Mouse (Mus musculus) 3T3-L1 (cell line): ENCODE results near the gene Rdh1.
"Not testable (repeated sequence)": the region's sequence is repeated elsewhere in the genome, so short reads cannot be mapped to it uniquely, and the experiment has no call there.

ENCODE experiments used
- DNase-seq: peaks from one replicate; pipeline ENCODE4 v3.0.0-alpha.2; 2015; ENCODE audit warnings: low read depth, low spot score

Rdh1 gene

GRCm38 (mm10) chr10:127748847-127749612, 10.5 kb upstream of the Rdh1 start:
- DNase-seq = no peak

GRCm38 (mm10) chr10:127750136-127750777, 9.3 kb upstream of the Rdh1 start:
- DNase-seq = no peak

GRCm38 (mm10) chr10:127751548-127751947, 8.0 kb upstream of the Rdh1 start, which contains the start of gene Gpr182:
TSS of gene Gpr182 (minus strand) at chr10:127751732.
- no peak for DNase-seq

GRCm38 (mm10) chr10:127754566-127755166, 4.9 kb upstream of the Rdh1 start:
- no peak for DNase-seq

GRCm38 (mm10) chr10:127755246-127755645, 4.3 kb upstream of the Rdh1 start:
- DNase-seq = no peak

GRCm38 (mm10) chr10:127755770-127756468, 3.6 kb upstream of the Rdh1 start:
- no peak for DNase-seq

GRCm38 (mm10) chr10:127762926-127763325, 3.4 kb downstream of the Rdh1 start:
- not testable (repeated sequence) for DNase-seq

GRCm38 (mm10) chr10:127763914-127764680, 4.6 kb downstream of the Rdh1 start:
- DNase-seq = no peak

GRCm38 (mm10) chr10:127766564-127766963, 7.0 kb downstream of the Rdh1 start:
- no peak for DNase-seq

- DNase-seq = no peak
Observed at GRCm38 (mm10) chr10:127776011-127776410, 16.5 kb downstream of the Rdh1 start, which contains the start of gene Rdh9. TSS of gene Rdh9 (plus strand) at chr10:127776386.

- DNase-seq = not testable (repeated sequence)
Observed at GRCm38 (mm10) chr10:127782321-127782720, 22.8 kb downstream of the Rdh1 start.

GRCm38 (mm10) chr10:127785411-127785810, 25.9 kb downstream of the Rdh1 start:
- DNase-seq = not testable (repeated sequence)

GRCm38 (mm10) chr10:127799295-127799694, 39.8 kb downstream of the Rdh1 start:
- no peak for DNase-seq

- DNase-seq = no peak
Observed at GRCm38 (mm10) chr10:127800891-127801290, 41.4 kb downstream of the Rdh1 start, which contains the start of gene Rdh16. TSS of gene Rdh16 (plus strand) at chr10:127801152.

- DNase-seq = no peak
Observed at GRCm38 (mm10) chr10:127801612-127802011, 42.1 kb downstream of the Rdh1 start.

- no peak for DNase-seq
Observed at GRCm38 (mm10) chr10:127802236-127802635, 42.7 kb downstream of the Rdh1 start.

- no peak for DNase-seq
Observed at GRCm38 (mm10) chr10:127804416-127804815, 44.9 kb downstream of the Rdh1 start.

- no peak for DNase-seq
Observed at GRCm38 (mm10) chr10:127815888-127816287, 56.4 kb downstream of the Rdh1 start.

- DNase-seq = not testable (repeated sequence)
Observed at GRCm38 (mm10) chr10:127817268-127817910, 57.9 kb downstream of the Rdh1 start.
